Mouse (Mus musculus) E14TG2a.4 (cell line): ENCODE measurements at regions not wholly inside any gene's neighbourhood (a gene's known extent, or its start where the extent isn't known, plus 50 kb on each side); places are given as distances from the start of the nearest gene placed in this dataset.

Experiments
- CTCF ChIP-seq: conservative IDR thresholded peaks from 2 replicates; pipeline ENCODE4 v1.5.1; 2014; ENCODE audit warnings: low read length
- NANOG ChIP-seq: IDR thresholded peaks from 2 replicates; pipeline ENCODE4 v1.6.1; 2014; ENCODE audit warnings: borderline replicate concordance, low read length, mixed read lengths

GRCm38 (mm10) chr1:108827238-108827637, 1155.0 kb upstream of the Cdh7 start:
- TF ChIP-seq CTCF, result peak; percentile 33
- no peak for TF ChIP-seq NANOG
